Mouse (Mus musculus) liver, adult (tissue): ENCODE measurements around the gene Adcy9.

Experiments used
- GATA4 ChIP-seq: IDR thresholded peaks from 2 replicates; pipeline ENCODE4 v1.6.1; 2014; ENCODE audit warnings: mild to moderate bottlenecking, low read length; ENCODE audit not compliant: insufficient replicate concordance

Gene Adcy9

DNA sequence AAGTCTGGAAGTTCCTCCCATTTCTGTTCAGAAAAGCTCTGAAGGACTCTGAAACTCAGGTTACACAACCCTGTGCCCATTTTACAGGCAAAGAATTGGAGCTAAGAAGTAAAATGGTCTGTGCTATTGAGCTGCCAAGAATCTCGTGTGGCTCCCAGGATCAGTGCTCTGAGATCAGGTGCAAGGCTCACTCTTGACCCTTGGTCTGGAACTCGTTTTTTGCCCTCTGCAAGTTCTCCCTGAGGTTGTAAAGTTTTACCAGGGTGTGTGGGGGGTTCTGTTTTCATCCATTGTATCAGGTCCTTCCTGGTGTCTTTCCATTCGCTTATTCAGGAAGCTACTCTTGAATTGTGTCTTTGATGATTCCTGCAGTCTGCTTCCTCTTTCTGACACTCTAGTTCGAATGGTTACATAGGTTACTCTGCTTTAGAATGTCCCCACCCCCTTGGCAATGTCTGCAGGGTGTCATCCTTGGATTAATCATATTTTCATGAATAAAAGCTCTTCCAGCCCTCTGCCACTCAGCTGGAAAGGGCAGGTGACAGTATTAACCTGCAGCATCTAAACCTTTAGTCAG is 5.4 kb upstream of the Adcy9 start:
- no peak for TF ChIP-seq GATA4

DNA sequence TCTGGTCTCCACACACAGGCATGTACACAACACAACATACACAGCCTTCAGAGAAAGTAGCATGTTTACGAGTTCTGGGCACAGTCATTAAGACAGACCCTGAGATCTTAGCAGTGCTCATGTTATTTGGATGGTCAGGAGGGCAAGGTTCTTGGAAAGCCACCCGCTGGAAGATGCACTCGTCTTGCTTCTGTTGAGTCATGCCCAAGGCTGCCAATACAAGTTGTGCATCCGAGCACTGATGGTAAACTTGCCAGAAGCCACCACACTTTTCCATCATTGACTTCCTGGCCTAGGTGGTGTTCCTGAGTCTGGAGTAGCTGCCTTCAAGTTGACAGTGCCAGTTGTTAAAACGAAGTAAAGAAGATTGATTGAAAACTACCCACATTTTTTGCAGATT is 3.3 kb upstream of the Adcy9 start:
- TF ChIP-seq GATA4 = no peak

- TF ChIP-seq GATA4 = no peak
These were observed 2.7 kb upstream of the Adcy9 start for GRCm38 (mm10) chr16:4422991-4423390.

- TF ChIP-seq GATA4 = no peak
These were observed 576 bp downstream of the Adcy9 start for GRCm38 (mm10) chr16:4419546-4420297.

GRCm38 (mm10) chr16:4418776-4419545 is 1.3 kb downstream of the Adcy9 start:
- no peak for TF ChIP-seq GATA4

- no peak for TF ChIP-seq GATA4
These were observed 2.2 kb downstream of the Adcy9 start for GRCm38 (mm10) chr16:4418072-4418471.

DNA sequence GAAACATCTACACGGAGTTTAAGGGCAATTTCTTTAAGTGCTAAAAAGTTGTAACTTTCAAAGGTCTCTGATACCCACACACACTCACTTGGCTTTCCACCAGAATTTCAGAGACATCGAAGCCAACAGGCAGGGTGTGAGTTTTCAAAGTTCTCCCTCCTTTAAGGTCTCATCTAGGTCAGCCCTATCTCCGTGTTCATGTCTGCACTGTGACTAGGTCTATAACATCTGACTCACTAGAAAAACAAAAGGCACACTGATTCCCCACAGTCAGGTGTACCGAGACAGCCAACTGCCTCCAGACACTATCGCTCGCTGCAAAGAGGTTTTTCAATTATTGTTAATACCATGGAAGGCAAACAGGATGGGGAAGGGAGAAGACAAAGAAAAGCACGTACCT is 2.8 kb downstream of the Adcy9 start:
- no peak for TF ChIP-seq GATA4

DNA sequence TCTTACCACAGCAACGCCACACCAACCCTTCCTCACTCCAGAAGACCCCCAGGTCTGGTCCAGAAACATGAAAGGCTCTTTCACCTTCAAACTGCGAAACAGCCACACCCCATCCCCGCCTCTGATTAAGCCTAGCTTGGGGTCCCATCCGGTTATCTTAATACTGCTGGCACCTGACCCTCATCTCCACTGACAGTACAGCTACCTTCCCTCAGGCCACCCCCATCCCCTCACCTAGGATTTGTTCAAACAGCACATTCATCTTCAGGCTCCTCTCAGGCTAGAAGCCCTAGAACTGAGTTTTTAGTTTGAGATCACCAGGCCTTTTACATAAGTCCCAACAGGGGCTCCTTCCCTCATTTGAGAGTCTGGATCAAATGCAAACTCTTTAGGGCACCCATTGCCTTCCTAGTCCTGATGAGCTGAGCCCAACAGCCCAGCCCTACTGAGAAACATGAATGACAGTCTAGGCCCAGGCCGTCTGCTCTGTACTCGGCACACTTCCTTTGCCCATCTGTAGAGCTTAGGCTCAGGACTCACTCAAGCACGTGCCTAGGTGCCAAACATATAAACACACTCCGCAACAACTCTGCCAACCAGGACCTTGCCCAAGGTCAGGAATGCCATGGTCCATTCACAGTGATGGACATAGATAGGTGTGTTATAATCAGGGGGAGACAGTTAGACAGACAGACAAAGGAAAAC is 5.3 kb downstream of the Adcy9 start:
- TF ChIP-seq GATA4 = no peak

- TF ChIP-seq GATA4 = no peak; the same call in 1 of the 2 replicates
These were observed 6.1 kb downstream of the Adcy9 start for GRCm38 (mm10) chr16:4413988-4414880.

- TF ChIP-seq GATA4 = no peak
These were observed 7.0 kb downstream of the Adcy9 start for GRCm38 (mm10) chr16:4413301-4413700.

DNA sequence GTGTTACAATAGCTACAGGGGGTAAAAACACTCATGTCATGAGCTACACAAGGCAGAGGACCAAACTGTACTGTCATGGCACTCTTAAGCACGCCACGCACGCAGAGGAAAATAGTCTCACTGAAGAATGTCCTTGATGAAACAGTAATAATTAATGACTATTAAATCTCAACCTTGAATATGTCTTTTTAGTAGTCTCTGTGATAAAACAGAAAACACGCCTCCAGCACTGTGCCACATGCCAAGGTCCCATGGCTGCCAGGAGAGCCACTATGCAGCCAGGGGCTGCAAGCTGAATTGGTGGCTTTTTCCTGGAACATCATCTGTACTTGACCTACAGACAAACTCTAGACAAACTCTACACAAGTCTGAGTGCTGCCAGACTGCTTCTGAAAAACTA is 8.0 kb downstream of the Adcy9 start:
- TF ChIP-seq GATA4 = no peak

GRCm38 (mm10) chr16:4411296-4411695 is 9.0 kb downstream of the Adcy9 start:
- TF ChIP-seq GATA4 = no peak

GRCm38 (mm10) chr16:4407536-4407935 is 12.8 kb downstream of the Adcy9 start:
- TF ChIP-seq GATA4 = no peak

DNA sequence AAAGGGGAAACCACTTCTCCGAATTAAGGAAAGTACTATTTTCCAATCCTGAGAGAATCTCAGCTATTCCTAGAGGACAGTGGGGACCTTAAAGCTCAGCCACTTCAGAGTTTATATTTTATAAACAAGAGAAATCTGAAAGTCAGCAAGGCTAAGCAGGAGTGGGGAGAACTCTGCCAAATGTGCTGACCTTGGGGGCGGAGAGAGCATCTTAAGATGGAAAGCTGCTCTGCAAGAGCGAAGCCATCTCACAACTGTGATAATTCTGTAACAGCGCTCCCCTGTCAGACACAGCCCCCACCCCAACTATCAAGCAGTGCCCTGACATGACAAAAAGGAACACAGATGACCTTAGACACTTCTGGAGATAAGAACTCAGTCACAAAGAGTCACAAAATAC is 13.6 kb downstream of the Adcy9 start:
- TF ChIP-seq GATA4 = no peak
